Mouse (Mus musculus): ENCODE measurements around the gene Ptger1. TPM values are rescaled to one million over a fixed set of nuclear protein-coding genes. Genes with fewer than 3 reads are reported as not detected.

Gene Ptger1
- polyA plus RNA-seq, 1 experiment from 2014 or later = 1.00 TPM

DNA sequence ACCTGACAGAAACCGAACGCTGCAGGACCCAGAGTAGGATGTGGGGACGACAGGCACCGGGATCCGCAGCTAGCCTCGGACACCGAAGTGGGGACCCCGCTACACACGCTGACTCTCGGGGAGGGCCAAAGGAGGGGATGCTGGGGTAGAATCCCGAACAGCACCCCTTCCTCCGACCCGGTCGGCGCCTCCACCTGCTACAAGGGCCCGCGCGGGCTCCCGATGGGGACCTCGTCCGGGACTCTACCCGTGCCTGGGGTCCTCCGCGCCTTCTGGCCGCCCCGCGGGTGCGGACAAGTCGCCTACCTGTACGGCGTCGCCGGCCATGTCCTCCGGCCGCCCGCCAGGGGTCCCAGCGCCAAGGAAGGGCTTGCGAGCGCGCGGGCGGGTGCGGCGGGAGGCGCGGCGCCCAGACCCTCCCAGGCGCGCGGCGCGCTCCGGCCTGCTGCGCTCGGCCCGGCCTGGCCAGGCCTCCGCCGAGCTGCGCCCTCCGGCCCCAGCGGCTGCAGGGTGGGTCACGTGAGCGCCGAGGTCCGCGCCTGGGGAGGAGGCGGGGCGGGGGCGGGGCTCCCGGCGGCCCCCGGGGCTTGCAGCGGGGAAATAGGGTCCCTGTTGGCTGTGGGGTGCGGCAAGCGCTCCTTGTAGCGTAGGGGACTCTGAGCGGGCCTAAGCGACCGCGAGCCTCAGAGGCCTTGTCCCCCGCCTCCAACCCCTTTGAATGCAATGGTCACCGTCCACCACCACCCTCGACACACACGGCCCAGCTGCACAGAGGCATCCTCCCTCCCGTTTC lies 32.4 kb downstream of the Ptger1 start, which contains the start of gene Pkn1:
Gene Pkn1, minus strand, starts transcription at position 519 of the 793 bp plus-strand sequence.
- H3K27me3 ChIP-seq (replicated peaks) = no peaks in the 10 kb centered on the region
- no peaks in the 10 kb centered on the region for H3K9me3 ChIP-seq (replicated peaks)
- WGBS = under 1% methylated on average over 62 of the region's 85 CpGs
- peak within 1 kb of the TSS; percentile 80 for H3K4me3 ChIP-seq (replicated peaks)
- peaks cover 45% of the 10 kb centered on the region for H3K4me1 ChIP-seq
- peak; percentile 90 for ATAC-seq (ENCODE audit: low FRiP score)
- H3K4me2 ChIP-seq = peak within 1 kb of the TSS; percentile 94
- H3K27ac ChIP-seq (replicated peaks) = peak within 1 kb of the TSS; percentile 74
- H3K9ac ChIP-seq (replicated peaks) = peak within 1 kb of the TSS; percentile 89
- no peaks in the 10 kb centered on the region for H3K36me3 ChIP-seq

DNA sequence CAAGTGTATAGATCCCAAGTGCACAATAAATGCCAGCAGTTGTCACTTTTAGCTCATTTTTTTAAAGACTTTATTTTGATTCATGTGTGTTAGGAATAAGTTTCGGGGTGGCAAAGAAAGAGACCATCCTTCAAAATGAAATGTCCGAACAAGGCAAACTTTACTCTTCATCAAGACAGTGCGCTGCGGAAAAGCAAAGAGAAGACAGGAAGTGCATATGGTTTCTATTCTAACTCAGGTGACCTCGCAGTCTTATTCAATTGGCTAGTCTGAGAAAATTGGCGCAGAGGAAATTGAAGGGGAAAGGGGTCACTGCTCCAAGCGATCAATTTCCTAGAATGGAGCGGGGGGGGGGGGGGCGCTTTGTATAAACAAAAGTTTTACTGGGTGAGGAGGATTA lies 33.1 kb downstream of the Ptger1 start:
- WGBS = 55% methylated on average over 9 of the region's 9 CpGs
- peaks cover 45% of the 10 kb centered on the region for H3K4me1 ChIP-seq
- no peaks in the 10 kb centered on the region for H3K27me3 ChIP-seq (replicated peaks)
- ATAC-seq (ENCODE audit: low FRiP score) = no peak
- no peaks in the 10 kb centered on the region for H3K36me3 ChIP-seq
- H3K4me3 ChIP-seq (replicated peaks) = peak overlapping the region; percentile 80
- H3K27ac ChIP-seq (replicated peaks) = peak overlapping the region; percentile 74
- H3K4me2 ChIP-seq = peak overlapping the region; percentile 94
- H3K9ac ChIP-seq (replicated peaks) = peak overlapping the region; percentile 89
- H3K9me3 ChIP-seq (replicated peaks) = no peaks in the 10 kb centered on the region

- Histone ChIP-seq H3K36me3 (no peaks in the 10 kb centered on the region), H3K4me2 (no peak overlapping the region), H3K9ac (replicated peaks) (no peak overlapping the region), H3K9me3 (replicated peaks) (no peaks in the 10 kb centered on the region), H3K27ac (replicated peaks) (no peak overlapping the region), H3K4me3 (replicated peaks) (no peak overlapping the region), H3K27me3 (replicated peaks) (no peaks in the 10 kb centered on the region), H3K4me1 (peaks cover 41% of the 10 kb centered on the region)
- 83% methylated on average over 9 of the region's 9 CpGs for WGBS
- ATAC-seq (ENCODE audit: low FRiP score) = no peak
Observed at GRCm38 (mm10) chr8:83700423-83701085, 34.1 kb downstream of the Ptger1 start.

- Histone ChIP-seq H3K4me3 (replicated peaks) (no peak overlapping the region), H3K27ac (replicated peaks) (no peak overlapping the region), H3K9ac (replicated peaks) (no peak overlapping the region), H3K4me2 (no peak overlapping the region), H3K27me3 (replicated peaks) (no peaks in the 10 kb centered on the region), H3K4me1 (peaks cover 13% of the 10 kb centered on the region), H3K36me3 (no peaks in the 10 kb centered on the region), H3K9me3 (replicated peaks) (no peaks in the 10 kb centered on the region)
- 84% methylated on average over 4 of the region's 4 CpGs for WGBS
- ATAC-seq (ENCODE audit: low FRiP score) = no peak
Observed at GRCm38 (mm10) chr8:83703426-83703825, 36.9 kb downstream of the Ptger1 start.

DNA sequence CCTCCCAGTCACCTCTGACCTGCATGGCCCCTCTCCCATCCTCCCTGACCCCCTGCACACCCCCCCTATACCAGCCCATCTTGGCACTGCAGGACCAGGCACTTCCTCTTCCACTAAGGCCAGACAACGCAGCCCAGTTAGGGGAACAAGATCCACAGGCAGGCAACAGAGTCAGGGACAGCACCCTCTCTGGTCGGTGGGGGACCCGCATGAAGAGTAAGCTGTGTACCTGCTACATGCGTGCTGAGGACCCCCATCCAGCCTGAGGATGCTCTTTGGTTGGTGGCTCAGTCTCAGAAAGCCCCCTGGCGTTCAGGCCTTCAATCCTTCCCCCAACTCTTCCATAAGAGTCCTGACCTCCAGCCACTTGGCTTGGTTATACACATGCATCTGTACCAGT lies 39.9 kb downstream of the Ptger1 start:
- Histone ChIP-seq H3K4me3 (replicated peaks) (no peak overlapping the region), H3K27me3 (replicated peaks) (no peaks in the 10 kb centered on the region), H3K36me3 (no peaks in the 10 kb centered on the region), H3K4me2 (no peak overlapping the region), H3K4me1 (no peaks in the 10 kb centered on the region), H3K9ac (replicated peaks) (no peak overlapping the region), H3K27ac (replicated peaks) (no peak overlapping the region), H3K9me3 (replicated peaks) (no peaks in the 10 kb centered on the region)
- WGBS = 60% methylated on average over 5 of the region's 5 CpGs
- ATAC-seq (ENCODE audit: low FRiP score) = no peak

- no peaks in the 10 kb centered on the region for H3K36me3 ChIP-seq
- H3K27ac ChIP-seq (replicated peaks) = no peak overlapping the region
- WGBS = 81% methylated on average over 8 of the region's 8 CpGs
- H3K4me2 ChIP-seq = no peak overlapping the region
- no peaks in the 10 kb centered on the region for H3K4me1 ChIP-seq
- H3K9ac ChIP-seq (replicated peaks) = no peak overlapping the region
- H3K4me3 ChIP-seq (replicated peaks) = no peak overlapping the region
- no peaks in the 10 kb centered on the region for H3K9me3 ChIP-seq (replicated peaks)
- no peaks in the 10 kb centered on the region for H3K27me3 ChIP-seq (replicated peaks)
- no peak for ATAC-seq (ENCODE audit: low FRiP score)
Observed at GRCm38 (mm10) chr8:83707554-83707953, 41.1 kb downstream of the Ptger1 start.

- Histone ChIP-seq H3K36me3 (peaks cover 6% of the 10 kb centered on the region), H3K27me3 (replicated peaks) (0 out of 2 replicates have a peak, but pooled peaks cover 3% of the 10 kb centered on the region), H3K9ac (replicated peaks) (no peak overlapping the region), H3K27ac (replicated peaks) (peak overlapping the region; percentile 78), H3K4me3 (replicated peaks) (peak overlapping the region; percentile 82), H3K4me1 (peaks cover 22% of the 10 kb centered on the region), H3K9me3 (replicated peaks) (no peaks in the 10 kb centered on the region), H3K4me2 (peak overlapping the region; percentile 89)
- ATAC-seq (ENCODE audit: low FRiP score) = no peak
- 17% methylated on average over 8 of the region's 8 CpGs for WGBS
Observed at GRCm38 (mm10) chr8:83714676-83715030, 48.2 kb downstream of the Ptger1 start.

DNA sequence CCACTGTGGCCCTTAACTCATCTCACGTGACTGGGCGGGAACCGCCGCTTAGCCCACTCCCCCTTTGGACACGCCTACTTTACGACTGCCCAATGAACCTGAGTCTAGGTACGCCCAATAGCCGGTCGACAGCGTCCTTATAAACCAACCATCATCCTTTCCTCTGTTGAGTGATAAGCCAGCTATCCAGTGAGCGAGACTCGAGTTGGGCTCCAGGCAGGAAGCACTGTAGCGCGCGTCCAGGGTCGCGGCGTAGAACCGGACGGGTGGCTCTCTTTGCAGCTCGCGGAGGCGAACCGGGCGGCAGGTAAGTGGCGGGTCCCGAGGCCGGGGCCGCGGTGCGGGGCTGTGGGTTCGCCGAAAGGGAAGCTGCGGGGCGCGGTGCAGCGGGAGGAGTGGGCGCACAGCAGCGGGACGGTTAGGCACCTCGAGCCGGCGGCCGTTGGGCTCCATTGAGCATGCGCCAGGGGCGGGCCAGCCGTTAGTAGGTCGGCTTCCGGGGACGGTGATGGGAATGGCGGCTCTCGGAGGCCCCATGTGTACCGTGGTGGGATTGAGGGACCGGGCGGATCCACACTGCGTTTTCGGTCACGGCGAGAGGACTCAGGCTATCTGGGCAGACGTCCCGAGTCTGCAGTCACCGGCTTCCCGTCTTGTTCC lies 48.7 kb downstream of the Ptger1 start, which contains the start of gene Ddx39:
Gene Ddx39, plus strand, starts transcription at position 147 of the 660 bp plus-strand sequence.
- Histone ChIP-seq H3K4me3 (replicated peaks) (peak within 1 kb of the TSS; percentile 82), H3K27me3 (replicated peaks) (0 out of 2 replicates have a peak, but pooled peaks cover 3% of the 10 kb centered on the region), H3K36me3 (peaks cover 11% of the 10 kb centered on the region), H3K27ac (replicated peaks) (peak within 1 kb of the TSS; percentile 98), H3K9me3 (replicated peaks) (no peaks in the 10 kb centered on the region), H3K9ac (replicated peaks) (peak within 1 kb of the TSS; percentile 86), H3K4me2 (peak within 1 kb of the TSS; percentile 89), H3K4me1 (peaks cover 22% of the 10 kb centered on the region)
- ATAC-seq (ENCODE audit: low FRiP score) = peak; percentile 99
- under 1% methylated on average over 63 of the region's 63 CpGs for WGBS

GRCm38 (mm10) chr8:83715771-83716170 lies 49.3 kb downstream of the Ptger1 start:
- 0 out of 2 replicates have a peak, but pooled peaks cover 3% of the 10 kb centered on the region for H3K27me3 ChIP-seq (replicated peaks)
- 2% methylated on average over 17 of the region's 17 CpGs for WGBS
- peak overlapping the region; percentile 86 for H3K9ac ChIP-seq (replicated peaks)
- peak overlapping the region; percentile 98 for H3K27ac ChIP-seq (replicated peaks)
- H3K36me3 ChIP-seq = peaks cover 17% of the 10 kb centered on the region
- no peaks in the 10 kb centered on the region for H3K9me3 ChIP-seq (replicated peaks)
- H3K4me1 ChIP-seq = peaks cover 22% of the 10 kb centered on the region
- ATAC-seq (ENCODE audit: low FRiP score) = no peak
- peak overlapping the region; percentile 89 for H3K4me2 ChIP-seq
- peak overlapping the region; percentile 82 for H3K4me3 ChIP-seq (replicated peaks)

- no peak for ATAC-seq (ENCODE audit: low FRiP score)
- Histone ChIP-seq H3K4me2 (peak overlapping the region; percentile 89), H3K4me1 (peaks cover 22% of the 10 kb centered on the region), H3K4me3 (replicated peaks) (peak overlapping the region; percentile 82), H3K36me3 (peaks cover 25% of the 10 kb centered on the region), H3K27me3 (replicated peaks) (0 out of 2 replicates have a peak, but pooled peaks cover 3% of the 10 kb centered on the region), H3K27ac (replicated peaks) (no peak overlapping the region), H3K9me3 (replicated peaks) (no peaks in the 10 kb centered on the region), H3K9ac (replicated peaks) (no peak overlapping the region)
- 83% methylated on average over 2 of the region's 2 CpGs for WGBS
Observed at GRCm38 (mm10) chr8:83716563-83716962, 50.1 kb downstream of the Ptger1 start.

GRCm38 (mm10) chr8:83719048-83719447 lies 52.6 kb downstream of the Ptger1 start:
- peaks cover 50% of the 10 kb centered on the region for H3K36me3 ChIP-seq
- no peak overlapping the region for H3K4me3 ChIP-seq (replicated peaks)
- peaks cover 22% of the 10 kb centered on the region for H3K4me1 ChIP-seq
- H3K4me2 ChIP-seq = no peak overlapping the region
- WGBS = 96% methylated on average over 2 of the region's 2 CpGs
- H3K27ac ChIP-seq (replicated peaks) = no peak overlapping the region
- H3K9ac ChIP-seq (replicated peaks) = no peak overlapping the region
- no peaks in the 10 kb centered on the region for H3K27me3 ChIP-seq (replicated peaks)
- no peak for ATAC-seq (ENCODE audit: low FRiP score)
- no peaks in the 10 kb centered on the region for H3K9me3 ChIP-seq (replicated peaks)

All from neural tube, embryonic 15.5 days (tissue).